Mouse (Mus musculus) liver, adult 2 months (tissue): ENCODE measurements at regions not wholly inside any gene's neighbourhood (a gene's known extent, or its start where the extent isn't known, plus 50 kb on each side); places are given as distances from the start of the nearest gene placed in this dataset.
"Not testable (repeated sequence)": the region's sequence is repeated elsewhere in the genome, so short reads cannot be mapped to it uniquely, and the experiment has no call there.

Experiments used
- DNase-seq: peaks from one replicate; pipeline ENCODE4 v3.0.0-alpha.2; 2011; ENCODE audit warnings: low read depth, low spot score; ENCODE audit errors: extremely low read depth
- H3K27ac ChIP-seq: fragments of 200-500 bp; replicated peaks from 2 replicates; pipeline ENCODE4 v1.5.1; 2012; ENCODE audit warnings: low read depth, mild to moderate bottlenecking, control low read depth, inconsistent platforms, low read length; ENCODE audit not compliant: insufficient read depth
- H3K27me3 ChIP-seq: fragments of 200-500 bp; 2 replicates; pipeline ENCODE4 v1.6.1; 2012; ENCODE audit warnings: mild to moderate bottlenecking, moderate library complexity, low read length, inconsistent platforms; ENCODE audit not compliant: control insufficient read depth, insufficient read depth
- H3K36me3 ChIP-seq: fragments of 200-500 bp; 2 replicates; pipeline ENCODE4 v1.6.1; 2012; ENCODE audit warnings: low read length, inconsistent platforms; ENCODE audit not compliant: control insufficient read depth, insufficient read depth
- H3K4me1 ChIP-seq: fragments of 200-500 bp; 2 replicates; pipeline ENCODE4 v1.6.1; 2011; ENCODE audit warnings: low read length; ENCODE audit not compliant: control insufficient read depth, insufficient read depth
- H3K4me3 ChIP-seq: fragments of 200-500 bp; 2 replicates; pipeline ENCODE4 v1.5.1; 2011; ENCODE audit warnings: low read depth, mild to moderate bottlenecking, control low read depth, low read length, moderate library complexity; ENCODE audit not compliant: insufficient read depth
- H3K79me2 ChIP-seq: fragments of 200-500 bp; 2 replicates; pipeline ENCODE4 v1.6.1; 2012; ENCODE audit warnings: inconsistent platforms, mild to moderate bottlenecking, low read length, moderate library complexity; ENCODE audit not compliant: control insufficient read depth, insufficient read depth
- H3K9ac ChIP-seq: fragments of 200-500 bp; 2 replicates; pipeline ENCODE4 v1.6.1; 2012; ENCODE audit warnings: low read depth, mild to moderate bottlenecking, control low read depth, inconsistent platforms, low read length
- WGBS: fragments of 180-500 bp; shearing (Covaris S2); methylation state at CpG from one replicate; pipeline ENCODE4 v1.1.7; 2018; 5-methylcytosine and 5-hydroxymethylcytosine counted together

GRCm38 (mm10) chr7:60352206-60352605 is 212.2 kb upstream of the Snrpn start:
- H3K79me2 ChIP-seq, H3K27ac ChIP-seq, H3K36me3 ChIP-seq, DNase-seq, H3K4me3 ChIP-seq, H3K27me3 ChIP-seq, H3K9ac ChIP-seq, H3K4me1 ChIP-seq: not testable (repeated sequence)
- 69% methylated on average over 2 of the region's 2 CpGs for WGBS
